Mouse (Mus musculus) MEL (cell line): ENCODE data around the gene Gpr108. TPM values are rescaled to one million over a fixed set of nuclear protein-coding genes. Genes with fewer than 3 reads are reported as not detected.

Source experiments
- DNase-seq: peaks from one replicate; pipeline ENCODE4 v3.0.0; 2011; ENCODE audit warnings: low read depth, low spot score
- H3K27ac ChIP-seq: 2 replicates; pipeline ENCODE4 v1.5.1; 2012; ENCODE audit warnings: low read depth, mild to moderate bottlenecking, control low read depth, low read length, moderate library complexity; ENCODE audit not compliant: control insufficient read depth
- H3K27me3 ChIP-seq, 2 experiments: fragments of 150-350 bp in 1 of 2; sonication (generic) in 1 of 2; 2 replicates each; pipeline ENCODE4 v1.6.1; 2012; ENCODE audit warnings: low read length in 2 of 2, mild to moderate bottlenecking in 2 of 2, improper control_type of control experiment in 1 of 2, moderate library complexity in 1 of 2; ENCODE audit not compliant: insufficient read depth in 2 of 2, control insufficient read depth in 1 of 2
- H3K36me3 ChIP-seq, 2 experiments: 2 replicates each; pipeline ENCODE4 v1.6.1; 2012 to 2014; ENCODE audit warnings: low read length in 2 of 2, improper control_type of control experiment in 1 of 2, inconsistent platforms in 1 of 2, mild to moderate bottlenecking in 1 of 2; ENCODE audit not compliant: insufficient read depth in 2 of 2, control insufficient read depth in 1 of 2
- H3K4me1 ChIP-seq, 2 experiments: fragments of 150-350 bp in 1 of 2; sonication (generic) in 1 of 2; 2 replicates each; pipeline ENCODE4 v1.6.1; 2012; ENCODE audit warnings: low read length in 2 of 2, improper control_type of control experiment in 1 of 2, mild to moderate bottlenecking in 1 of 2; ENCODE audit not compliant: insufficient read depth in 2 of 2, control insufficient read depth in 1 of 2
- H3K4me3 ChIP-seq, 2 experiments: fragments of 150-350 bp in 1 of 2; sonication (generic) in 1 of 2; 2 replicates each; pipeline ENCODE4 v1.5.1; 2012; ENCODE audit warnings: low read depth in 2 of 2, low read length in 2 of 2, mild to moderate bottlenecking in 2 of 2, moderate library complexity in 2 of 2, control low read depth in 1 of 2, improper control_type of control experiment in 1 of 2; ENCODE audit not compliant: control insufficient read depth in 1 of 2, insufficient read depth in 1 of 2
- H3K79me2 ChIP-seq: 2 replicates; pipeline ENCODE4 v1.6.1; 2012; ENCODE audit warnings: mild to moderate bottlenecking, low read length, moderate library complexity; ENCODE audit not compliant: control insufficient read depth, poor library complexity, insufficient read depth
- H3K9ac ChIP-seq: 2 replicates; pipeline ENCODE4 v1.6.1; 2012; ENCODE audit warnings: low read depth, mild to moderate bottlenecking, control low read depth, low read length, moderate library complexity; ENCODE audit not compliant: control insufficient read depth, poor library complexity, severe bottlenecking
- H3K9me3 ChIP-seq: fragments of 150-350 bp; sonication (generic); replicated peaks from 2 replicates; pipeline ENCODE4 v1.6.1; 2012; ENCODE audit warnings: mild to moderate bottlenecking, low read length, improper control_type of control experiment, moderate library complexity; ENCODE audit not compliant: insufficient read depth
- CHD1 ChIP-seq: IDR thresholded peaks from 2 replicates; pipeline ENCODE4 v1.6.1; 2012; ENCODE audit warnings: low read depth, mild to moderate bottlenecking, inconsistent platforms, low read length, improper control_type of control experiment
- CHD2 ChIP-seq: IDR thresholded peaks from 2 replicates; pipeline ENCODE4 v1.6.1; 2011; ENCODE audit warnings: low read length, improper control_type of control experiment
- CTCF ChIP-seq, 3 experiments: IDR thresholded peaks in 2 of 3; conservative IDR thresholded peaks in 1 of 3; 2 replicates each; pipeline ENCODE4 v1.5.1; 2011 to 2012; ENCODE audit warnings: low read length in 3 of 3, low read depth in 2 of 3, mild to moderate bottlenecking in 2 of 3, improper control_type of control experiment in 1 of 3, inconsistent platforms in 1 of 3, mixed read lengths in 1 of 3, moderate library complexity in 1 of 3; ENCODE audit not compliant: control insufficient read depth in 1 of 3, insufficient read depth in 1 of 3, poor library complexity in 1 of 3, severe bottlenecking in 1 of 3
- E2F4 ChIP-seq: IDR thresholded peaks from 2 replicates; pipeline ENCODE4 v1.6.1; 2011; ENCODE audit warnings: low read depth, low read length, improper control_type of control experiment, borderline replicate concordance
- ELF1 ChIP-seq: IDR thresholded peaks from 2 replicates; pipeline ENCODE4 v1.6.1; 2014; ENCODE audit warnings: low read depth, mild to moderate bottlenecking, inconsistent platforms, low read length, improper control_type of control experiment, moderate library complexity
- EP300 ChIP-seq, 2 experiments: IDR thresholded peaks; 2 replicates each; pipeline ENCODE4 v1.6.1; 2011; ENCODE audit warnings: improper control_type of control experiment in 2 of 2, low read length in 2 of 2, low read depth in 1 of 2, mild to moderate bottlenecking in 1 of 2
- ETS1 ChIP-seq: IDR thresholded peaks from 2 replicates; pipeline ENCODE4 v1.6.1; 2012; ENCODE audit warnings: low read depth, mild to moderate bottlenecking, inconsistent platforms, low read length, improper control_type of control experiment, moderate library complexity
- GABPA ChIP-seq: IDR thresholded peaks from 2 replicates; pipeline ENCODE4 v1.6.1; 2012; ENCODE audit warnings: low read depth, mild to moderate bottlenecking, inconsistent platforms, low read length, improper control_type of control experiment, moderate library complexity
- MEF2A ChIP-seq: IDR thresholded peaks from 2 replicates; pipeline ENCODE4 v1.6.1; 2014; ENCODE audit warnings: low read depth, mild to moderate bottlenecking, inconsistent platforms, low read length, improper control_type of control experiment; ENCODE audit not compliant: poor library complexity, insufficient replicate concordance, severe bottlenecking; ENCODE audit errors: extremely low read depth
- MXI1 ChIP-seq: IDR thresholded peaks from 2 replicates; pipeline ENCODE4 v1.6.1; 2011; ENCODE audit warnings: mild to moderate bottlenecking, low read depth, low read length, improper control_type of control experiment
- MYB ChIP-seq: IDR thresholded peaks from 2 replicates; pipeline ENCODE4 v1.6.1; 2011; ENCODE audit warnings: mild to moderate bottlenecking, low read depth, low read length, improper control_type of control experiment
- NRF1 ChIP-seq: IDR thresholded peaks from 2 replicates; pipeline ENCODE4 v1.6.1; 2014; ENCODE audit warnings: low read depth, mild to moderate bottlenecking, inconsistent platforms, low read length, improper control_type of control experiment, moderate library complexity; ENCODE audit not compliant: poor library complexity, insufficient read depth, severe bottlenecking
- POLR2AphosphoS2 ChIP-seq: IDR thresholded peaks from 2 replicates; pipeline ENCODE4 v1.6.1; 2011; ENCODE audit warnings: low read length, improper control_type of control experiment
- RAD21 ChIP-seq: IDR thresholded peaks from 2 replicates; pipeline ENCODE4 v1.6.1; 2011; ENCODE audit warnings: mild to moderate bottlenecking, low read depth, low read length, improper control_type of control experiment
- TCF12 ChIP-seq: IDR thresholded peaks from 2 replicates; pipeline ENCODE4 v1.6.1; 2014; ENCODE audit warnings: low read depth, mild to moderate bottlenecking, inconsistent platforms, low read length, improper control_type of control experiment, moderate library complexity
- ZC3H11A ChIP-seq: IDR thresholded peaks from 2 replicates; pipeline ENCODE4 v1.6.1; 2012; ENCODE audit warnings: low read depth, mild to moderate bottlenecking, inconsistent platforms, low read length, improper control_type of control experiment
- ZMIZ1 ChIP-seq: IDR thresholded peaks from 2 replicates; pipeline ENCODE4 v1.6.1; 2012; ENCODE audit warnings: low read depth, mild to moderate bottlenecking, inconsistent platforms, low read length, improper control_type of control experiment, moderate library complexity
- ZNF384 ChIP-seq: IDR thresholded peaks from 2 replicates; pipeline ENCODE4 v1.6.1; 2012; ENCODE audit warnings: low read depth, mild to moderate bottlenecking, inconsistent platforms, low read length, improper control_type of control experiment
- polyA plus RNA-seq, 2 experiments: library from polyadenylated mRNA; stranded (reverse) in 1 of 2; unstranded in 1 of 2; fragments of >175 nt in 1 of 2; fragments of >200 nt in 1 of 2; gene quantifications; 2 replicates each; pipeline versions ENCODE4 v1.2.1 to v1.2.4; 2012; ENCODE audit warnings: low replicate concordance in 2 of 2, low read depth in 1 of 2; ENCODE audit not compliant: insufficient read length in 2 of 2, insufficient read depth in 1 of 2, missing spikeins in 1 of 2
- total RNA-seq: library from RNA; depleted of rRNA; stranded (reverse); fragments of 300-350 nt; gene quantifications from 2 replicates; pipeline ENCODE4 v1.2.3, GENCODE M21; 2012

Gene Gpr108
- total and polyA plus RNA-seq, 3 experiments = 21.8 to 35.9 TPM; not detected in 1

DNA sequence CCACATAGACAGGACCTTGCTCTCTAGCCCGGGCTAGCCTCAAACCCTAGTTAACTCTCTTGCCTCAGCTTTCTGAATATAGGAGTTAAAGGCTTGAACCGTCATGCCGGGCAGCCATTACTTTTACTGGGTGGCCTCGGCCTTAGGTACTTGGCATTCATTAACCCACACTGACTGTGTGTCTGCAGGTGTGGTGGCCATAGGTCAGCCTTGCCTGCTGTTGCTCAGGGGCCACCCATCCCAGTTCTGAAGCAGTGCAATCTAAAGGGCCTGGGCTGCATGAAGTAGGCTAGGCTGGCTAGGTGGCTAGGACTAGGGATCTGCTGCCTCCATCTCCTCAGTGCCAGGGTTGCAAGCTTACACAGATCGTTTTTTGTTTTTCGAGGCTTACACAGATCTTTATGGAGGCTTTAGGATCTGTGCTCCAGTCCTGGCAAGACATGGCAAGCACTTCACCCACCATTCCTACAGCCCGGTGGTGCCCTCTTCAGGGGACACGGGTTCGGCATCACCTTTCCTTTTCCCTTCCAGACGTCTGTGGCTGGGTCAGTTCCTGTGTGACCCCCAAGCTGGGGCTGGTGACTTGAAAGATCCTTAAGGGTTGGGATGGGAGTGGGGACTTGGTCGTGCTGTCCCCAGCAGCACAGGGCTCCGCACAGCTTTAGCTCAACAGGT, 13.9 kb downstream of the Gpr108 start:
- no peaks in the 10 kb centered on the region for H3K9me3 ChIP-seq
- no peaks in the 10 kb centered on the region for H3K79me2 ChIP-seq
- H3K27me3 ChIP-seq = no peaks in the 10 kb centered on the region
- TF ChIP-seq CHD2 = no peak
- TF ChIP-seq CTCF (IDR thresholded peaks at IDR 0.05 in 2 of 3, conservative IDR thresholded peaks at IDR 0.05 in 1 of 3; ENCODE audit: control insufficient read depth in 1 of 3, insufficient read depth in 1 of 3, low read depth in 2 of 3, low read length in 3 of 3, poor library complexity in 1 of 3, severe bottlenecking in 1 of 3) = peak in 1 of 3 experiments; percentile 15; a peak in 2 of 6 replicates
- TF ChIP-seq, all 39 proteins: peak for 1
- Histone ChIP-seq H3K36me3 (no peaks in the 10 kb centered on the region; a peak in 1 of 4 replicates), H3K4me3 (no peak overlapping the region), H3K9ac (no peak overlapping the region), H3K27ac (no peak overlapping the region), H3K4me1 (no peaks in the 10 kb centered on the region)
- DNase-seq = no peak

DNA sequence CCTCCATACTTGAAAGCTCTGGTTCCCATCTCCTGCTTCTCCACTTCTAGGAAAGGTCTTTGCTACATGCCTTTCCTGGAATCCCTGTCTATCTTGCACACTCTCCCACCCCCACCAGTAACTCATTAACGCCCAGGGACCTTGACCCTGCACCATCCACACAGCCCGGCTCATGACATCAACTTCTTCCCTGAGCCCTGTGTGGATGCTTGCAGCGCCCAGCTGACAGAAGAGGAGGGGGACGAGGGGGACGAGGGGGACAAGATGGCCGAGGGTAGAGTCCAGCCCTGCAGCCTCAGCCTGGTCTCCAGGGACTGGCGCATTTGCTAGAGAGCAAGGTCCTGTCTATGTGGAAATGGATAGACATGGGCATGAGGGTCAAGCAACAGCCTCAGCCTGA, 15.2 kb downstream of the Gpr108 start:
- H3K79me2 ChIP-seq = no peaks in the 10 kb centered on the region
- peaks cover 0 to 6% of the 10 kb centered on the region in 2 experiments; a peak in 3 of 4 replicates for H3K36me3 ChIP-seq
- DNase-seq = no peak
- H3K4me3 ChIP-seq = no peak overlapping the region
- no peak overlapping the region for H3K27ac ChIP-seq
- peaks cover 4 to 7% of the 10 kb centered on the region in 2 experiments for H3K4me1 ChIP-seq
- no peaks in the 10 kb centered on the region for H3K27me3 ChIP-seq
- H3K9me3 ChIP-seq = no peaks in the 10 kb centered on the region
- H3K9ac ChIP-seq = no peak overlapping the region
- TF ChIP-seq MXI1 (no peak), GABPA (no peak), MEF2A (no peak), EP300 (IDR thresholded peaks at IDR 0.05; ENCODE audit: low read depth in 1 of 2, low read length in 2 of 2) (no peak), E2F4 (no peak), NRF1 (no peak), CHD1 (no peak), ZNF384 (no peak), CTCF (IDR thresholded peaks at IDR 0.05 in 2 of 3, conservative IDR thresholded peaks at IDR 0.05 in 1 of 3; ENCODE audit: control insufficient read depth in 1 of 3, insufficient read depth in 1 of 3, low read depth in 2 of 3, low read length in 3 of 3, poor library complexity in 1 of 3, severe bottlenecking in 1 of 3) (no peak), TCF12 (no peak), RAD21 (no peak), ZC3H11A (no peak), ELF1 (no peak), ZMIZ1 (no peak), ETS1 (no peak), MYB (no peak), POLR2AphosphoS2 (no peak)
